Mouse (Mus musculus) right cerebral cortex, postnatal 36 days (tissue): ENCODE measurements around the gene Calm2.

Experiments used
- DNase-seq, 2 experiments: peaks; one replicate each; pipeline ENCODE4 v3.0.0; 2022; ENCODE audit warnings: low spot score in 2 of 2, mixed read lengths in 1 of 2

Calm2 gene

GRCm38 (mm10) chr17:87459750-87460668 lies 13.3 kb upstream of the Calm2 start:
- DNase-seq = peak; percentile 70 to 74

DNA sequence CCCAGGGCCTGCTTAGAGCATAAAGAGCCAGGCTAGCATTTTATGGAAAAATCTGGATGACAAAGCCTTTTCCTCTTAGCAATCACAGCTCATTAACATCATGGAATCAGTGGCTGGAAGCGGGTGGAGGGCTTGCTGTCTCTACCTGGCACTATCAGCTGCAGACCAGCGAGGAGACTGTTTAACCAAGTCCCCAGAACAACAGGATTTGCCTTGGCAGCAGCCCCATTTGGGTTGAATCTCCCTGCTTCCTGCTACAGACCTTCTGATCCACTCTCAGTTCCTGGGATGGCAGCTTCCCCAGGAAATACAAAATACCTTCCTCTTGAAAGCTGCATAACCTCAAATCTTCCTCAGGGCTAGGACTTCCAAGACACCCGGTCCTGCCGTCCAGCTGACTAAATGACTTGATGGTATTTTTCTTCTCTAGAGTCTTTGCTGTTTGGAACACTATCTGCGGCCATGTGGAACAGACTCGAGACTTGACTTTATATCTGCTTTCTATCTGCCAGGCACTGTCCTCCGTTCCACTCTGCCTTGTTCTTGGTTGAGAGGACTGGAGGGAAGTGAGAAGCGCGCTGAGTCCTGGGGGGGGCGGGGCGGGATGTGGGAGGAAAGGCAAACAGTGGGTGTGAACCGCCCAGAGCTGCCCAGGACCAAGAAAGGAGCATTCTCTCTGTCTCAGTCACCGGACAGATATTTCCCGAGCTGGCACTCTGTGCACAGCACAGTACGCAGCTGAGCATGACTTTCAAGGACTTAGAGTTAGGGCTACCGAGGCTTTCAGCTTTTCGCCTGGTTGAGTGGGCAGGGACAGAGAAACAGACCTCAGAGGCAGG lies 12.4 kb upstream of the Calm2 start:
- DNase-seq = no peak

GRCm38 (mm10) chr17:87457961-87458360 lies 11.2 kb upstream of the Calm2 start:
- DNase-seq = no peak

- DNase-seq = no peak
These were observed 7.4 kb upstream of the Calm2 start for GRCm38 (mm10) chr17:87454121-87454520.

DNA sequence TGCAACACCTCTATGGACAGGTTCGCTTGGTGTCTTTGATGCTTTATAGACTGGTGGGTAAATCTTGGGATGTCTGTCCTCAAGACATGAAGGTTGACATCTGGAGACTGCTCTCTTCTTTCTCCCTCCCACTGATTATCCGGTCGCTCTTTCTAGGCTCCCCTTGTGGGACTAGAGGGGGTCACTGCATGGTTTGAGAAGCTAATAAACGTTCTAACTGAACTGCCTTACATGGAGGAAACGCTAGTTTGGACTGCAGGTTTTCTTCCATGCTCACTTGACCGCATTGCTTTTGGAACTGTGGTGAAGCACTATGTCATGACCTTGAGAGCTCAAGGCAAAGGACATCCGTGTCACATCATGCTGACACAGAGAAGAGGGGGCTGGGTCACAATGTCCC lies 6.6 kb upstream of the Calm2 start:
- no peak for DNase-seq

DNA sequence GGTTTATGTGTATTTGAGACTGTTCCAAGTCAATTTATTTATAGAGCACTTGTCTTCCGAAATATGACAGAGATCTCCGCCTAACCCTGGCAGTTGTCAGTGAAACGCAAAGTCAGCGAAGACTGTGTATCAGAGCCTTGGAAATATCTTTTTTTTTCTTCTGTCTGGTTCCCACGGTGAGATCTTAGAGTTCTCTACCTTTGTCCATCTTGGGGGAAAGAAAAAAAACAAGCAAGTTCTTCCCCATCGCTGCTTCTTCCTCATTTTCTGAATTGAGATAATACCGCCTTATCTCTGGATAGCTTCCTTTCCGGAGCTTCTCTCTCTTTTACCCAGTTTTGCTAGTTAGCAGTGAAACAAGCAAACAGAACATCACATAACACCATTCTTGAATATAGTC lies 2.1 kb upstream of the Calm2 start:
- DNase-seq = no peak

- DNase-seq = no peak
These were observed 1.6 kb upstream of the Calm2 start for GRCm38 (mm10) chr17:87448339-87448738.

- no peak for DNase-seq
These were observed 971 bp upstream of the Calm2 start for GRCm38 (mm10) chr17:87447612-87448200.

DNA sequence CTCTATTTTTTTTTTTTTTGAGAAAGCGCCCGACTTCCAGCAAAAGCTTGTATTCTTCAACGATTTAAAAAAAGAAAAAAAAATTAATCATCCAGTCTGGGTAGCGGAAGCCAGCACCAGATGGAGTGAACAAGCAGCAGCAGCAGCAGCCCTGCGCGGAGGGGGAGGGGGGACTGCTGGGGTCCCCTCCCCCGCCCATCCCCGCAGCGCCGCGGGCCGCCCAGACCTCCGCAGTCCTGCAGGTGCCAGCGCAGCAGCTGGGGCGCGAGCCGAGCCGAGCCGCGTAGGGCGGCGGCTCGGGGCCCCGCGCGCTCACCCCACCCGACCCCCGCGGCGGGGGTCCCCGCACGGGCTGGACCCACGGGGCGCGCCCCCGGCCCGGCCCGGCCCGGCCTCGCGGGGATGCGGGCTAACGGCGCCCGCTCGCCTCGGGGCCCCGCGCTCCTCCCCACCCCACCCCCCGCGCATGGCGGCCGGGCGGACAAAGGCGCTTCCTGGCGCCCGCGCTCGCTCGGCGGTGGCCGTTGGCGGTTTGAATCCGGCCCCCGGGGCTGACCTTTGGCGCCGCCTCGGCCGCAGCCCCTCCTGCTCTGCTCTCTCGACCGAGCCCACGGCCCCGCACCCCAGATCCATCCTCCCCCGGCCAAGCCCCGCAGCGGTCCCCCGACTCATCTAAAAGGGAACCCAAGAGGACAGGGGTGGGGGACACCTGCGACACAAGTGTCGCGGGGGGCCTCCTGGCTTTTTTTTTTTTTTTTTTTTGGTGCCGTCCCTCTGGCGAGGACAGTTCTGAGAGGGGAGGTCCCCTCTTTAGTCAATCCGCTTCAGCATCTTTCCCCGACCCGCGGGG lies 593 bp downstream of the Calm2 start:
- peak; percentile 54 to 64 for DNase-seq

- DNase-seq = no peak
These were observed 1.3 kb downstream of the Calm2 start for GRCm38 (mm10) chr17:87445337-87445916.

GRCm38 (mm10) chr17:87444763-87445162 lies 2.0 kb downstream of the Calm2 start:
- no peak for DNase-seq

DNA sequence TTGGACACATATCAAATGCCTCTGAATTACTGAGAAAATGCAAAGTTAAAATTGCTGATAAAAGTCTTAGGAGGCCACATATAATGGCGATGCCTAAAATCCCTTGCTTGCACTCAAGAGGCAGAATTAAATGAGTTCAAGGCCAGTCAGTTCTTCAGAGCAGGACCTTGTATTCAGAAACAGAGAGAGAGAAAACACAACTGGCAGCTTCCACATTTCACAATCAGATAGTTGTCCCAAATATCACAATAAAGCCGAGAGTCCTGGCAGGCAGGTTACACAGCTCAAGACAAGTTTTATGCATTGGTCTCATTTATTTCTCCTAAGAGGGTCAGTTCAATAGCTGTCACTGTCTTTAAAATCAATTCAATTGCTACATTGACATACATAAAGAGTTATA lies 5.2 kb downstream of the Calm2 start:
- no peak for DNase-seq

- no peak for DNase-seq
These were observed 7.3 kb downstream of the Calm2 start for GRCm38 (mm10) chr17:87439441-87439840.

DNA sequence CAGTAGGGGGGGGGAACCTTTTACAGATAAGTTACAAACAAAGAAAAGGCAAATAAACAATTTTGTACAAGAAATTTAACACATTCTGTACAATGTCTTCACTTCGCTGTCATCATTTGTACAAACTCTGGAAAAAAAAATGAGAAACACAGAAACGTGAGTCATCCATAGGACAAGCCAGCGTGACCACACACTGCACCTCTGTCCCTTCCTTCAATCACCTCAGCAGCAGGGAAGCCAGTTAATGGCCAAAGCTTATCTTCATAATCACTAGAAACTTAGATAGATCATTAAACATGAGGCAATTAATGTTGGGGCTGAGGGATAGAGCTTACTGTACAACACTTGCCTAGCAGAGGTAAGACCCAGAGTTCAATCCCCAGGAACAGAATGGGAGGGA lies 12.8 kb downstream of the Calm2 start:
- DNase-seq = no peak

DNA sequence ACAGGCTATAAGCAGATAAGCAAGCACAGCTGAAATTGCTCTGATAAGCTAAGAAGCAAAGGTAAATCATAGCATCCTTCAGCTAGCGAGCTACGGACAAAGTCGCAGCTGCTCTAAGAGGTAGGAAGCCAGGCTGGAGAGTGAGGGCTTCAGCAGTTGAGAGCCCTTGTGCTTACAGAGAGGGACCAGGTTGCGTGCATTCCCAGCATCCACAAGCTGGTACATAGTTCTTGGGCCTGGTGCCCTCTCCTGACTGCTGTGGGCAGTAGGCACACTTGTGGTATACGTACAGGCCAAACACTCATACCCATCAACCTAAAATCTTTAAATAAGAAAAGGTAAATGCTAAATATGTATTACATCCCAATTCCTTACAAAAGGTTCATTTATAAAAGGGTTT lies 14.0 kb downstream of the Calm2 start:
- no peak for DNase-seq

- DNase-seq = no peak
These were observed 14.4 kb downstream of the Calm2 start for GRCm38 (mm10) chr17:87432314-87432713.

DNA sequence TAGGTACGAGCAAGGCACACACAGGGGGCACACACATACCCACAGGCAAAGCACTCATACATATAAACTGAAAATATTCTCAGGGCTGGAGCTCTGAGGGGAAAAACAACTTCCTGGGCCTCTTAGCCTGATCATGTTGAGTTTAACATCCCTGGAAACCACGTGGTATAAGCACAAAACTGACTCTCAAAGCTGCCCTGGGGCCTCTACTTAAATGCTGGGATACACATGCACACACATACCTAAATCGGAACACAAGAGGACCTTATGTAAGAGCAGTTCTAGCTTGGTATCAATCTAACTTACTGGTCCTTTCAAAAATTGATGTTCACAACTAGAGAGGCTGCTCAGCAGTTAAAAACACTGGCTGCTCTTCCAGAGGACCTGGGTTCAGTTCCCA lies 17.3 kb downstream of the Calm2 start:
- DNase-seq = no peak

DNA sequence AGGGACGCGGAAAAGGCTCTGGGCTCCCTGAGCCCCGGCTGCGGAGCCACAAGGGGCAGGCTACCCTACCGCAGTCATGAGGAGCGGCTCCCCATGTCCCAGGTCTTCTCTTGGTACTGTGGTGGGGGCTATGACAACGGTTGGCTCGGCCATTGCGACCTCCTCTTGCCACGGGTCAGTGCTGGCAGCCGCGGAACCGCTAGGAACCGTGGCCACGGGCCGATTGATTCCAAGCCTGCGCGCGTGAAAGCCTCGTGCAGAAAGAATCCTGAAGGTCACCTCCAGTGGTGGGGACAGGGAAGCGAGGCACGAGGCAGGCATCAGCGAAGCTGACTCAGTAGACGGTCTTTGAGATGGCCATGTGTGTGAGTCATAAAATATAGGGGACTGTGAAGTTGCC lies 19.2 kb downstream of the Calm2 start, which contains the start of gene Stpg4:
Stpg4 (minus strand) TSS at position 231 of the 400 bp plus-strand sequence.
- DNase-seq = no peak

GRCm38 (mm10) chr17:87418082-87418481 lies 28.7 kb downstream of the Calm2 start:
- no peak for DNase-seq

DNA sequence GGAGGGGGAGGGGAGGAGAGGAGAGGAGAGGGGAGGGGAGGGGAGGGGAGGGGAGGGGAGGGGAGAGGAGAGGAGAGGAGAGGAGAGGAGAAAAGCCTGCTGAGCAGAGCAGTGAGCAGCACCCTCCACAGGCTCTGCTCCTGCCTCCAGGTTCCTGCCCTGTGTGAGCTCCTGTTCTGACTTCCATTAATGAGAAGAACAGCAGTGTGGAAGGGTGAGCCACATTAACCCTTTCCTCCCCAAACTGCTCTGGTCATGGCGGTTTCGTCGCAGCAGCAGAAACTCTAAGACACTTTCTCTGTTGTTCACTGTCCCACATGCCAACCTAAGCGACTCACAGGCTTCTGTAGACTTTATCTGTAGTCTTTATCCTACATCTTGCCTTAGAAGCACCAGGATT lies 40.1 kb downstream of the Calm2 start:
- DNase-seq = no peak

DNA sequence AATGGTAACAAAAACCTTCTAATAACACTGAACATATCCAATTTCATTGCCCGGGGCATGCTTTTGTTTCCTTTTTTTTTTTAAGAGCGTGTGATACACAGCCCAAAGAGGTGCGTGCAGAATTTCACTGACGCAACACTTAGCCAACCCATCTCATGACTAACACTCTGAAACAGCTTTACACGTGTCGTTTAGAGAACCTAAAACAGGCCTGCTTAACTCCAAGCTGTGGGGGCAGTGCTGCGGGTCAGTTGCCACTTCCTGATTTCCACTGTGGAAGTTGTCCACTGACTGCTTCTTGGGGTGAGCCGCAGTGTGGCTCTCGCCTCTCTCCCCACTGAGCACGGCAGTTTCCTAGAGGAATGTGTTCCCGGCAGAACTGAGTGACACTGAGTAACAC lies 41.2 kb downstream of the Calm2 start:
- no peak for DNase-seq
